Mouse (Mus musculus): ENCODE results near the gene Cnga3.

The Cnga3 gene

GRCm38 (mm10) chr1:37214144-37214543, at the start of gene Cnga3:
Gene Cnga3, plus strand, starts transcription at chr1:37214434.
- no peak for DNase-seq (ENCODE audit: low spot score in 2 of 2)

- DNase-seq (ENCODE audit: low spot score in 2 of 2), result no peak
These were observed 48.2 kb upstream of the Cnga3 start for GRCm38 (mm10) chr1:37166066-37166465.

- no peak for DNase-seq (ENCODE audit: low spot score in 2 of 2)
These were observed 46.3 kb upstream of the Cnga3 start for GRCm38 (mm10) chr1:37167918-37168317.

GRCm38 (mm10) chr1:37177874-37178273, 36.4 kb upstream of the Cnga3 start:
- no peak for DNase-seq (ENCODE audit: low spot score in 2 of 2)

GRCm38 (mm10) chr1:37179852-37180251, 34.4 kb upstream of the Cnga3 start:
- DNase-seq (ENCODE audit: low spot score in 2 of 2), result no peak

- DNase-seq (ENCODE audit: low spot score in 2 of 2), result no peak
These were observed 27.2 kb upstream of the Cnga3 start for GRCm38 (mm10) chr1:37187050-37187449.

- DNase-seq (ENCODE audit: low spot score in 2 of 2), result no peak
These were observed 19.6 kb upstream of the Cnga3 start for GRCm38 (mm10) chr1:37194607-37195006.

- no peak for DNase-seq (ENCODE audit: low spot score in 2 of 2)
These were observed 12.8 kb upstream of the Cnga3 start for GRCm38 (mm10) chr1:37201406-37201805.

- DNase-seq (ENCODE audit: low spot score in 2 of 2), result no peak
These were observed 6.5 kb upstream of the Cnga3 start for GRCm38 (mm10) chr1:37207743-37208142.

GRCm38 (mm10) chr1:37212375-37212774, 1.9 kb upstream of the Cnga3 start:
- no peak for DNase-seq (ENCODE audit: low spot score in 2 of 2)

GRCm38 (mm10) chr1:37218386-37218785, 4.2 kb downstream of the Cnga3 start:
- DNase-seq (ENCODE audit: low spot score in 2 of 2), result peak; percentile 14 to 48

GRCm38 (mm10) chr1:37219593-37219992, 5.4 kb downstream of the Cnga3 start:
- no peak for DNase-seq (ENCODE audit: low spot score in 2 of 2)

- no peak for DNase-seq (ENCODE audit: low spot score in 2 of 2)
These were observed 6.1 kb downstream of the Cnga3 start for GRCm38 (mm10) chr1:37220134-37220907.

- no peak for DNase-seq (ENCODE audit: low spot score in 2 of 2)
These were observed 7.8 kb downstream of the Cnga3 start for GRCm38 (mm10) chr1:37222002-37222401.

GRCm38 (mm10) chr1:37230404-37230803, 16.2 kb downstream of the Cnga3 start:
- no peak for DNase-seq (ENCODE audit: low spot score in 2 of 2)

GRCm38 (mm10) chr1:37231295-37231701, 17.1 kb downstream of the Cnga3 start:
- peak in 1 of 2 experiments; percentile 26 for DNase-seq (ENCODE audit: low spot score in 2 of 2)

GRCm38 (mm10) chr1:37239045-37239635, 24.9 kb downstream of the Cnga3 start:
- no peak for DNase-seq (ENCODE audit: low spot score in 2 of 2)

- DNase-seq (ENCODE audit: low spot score in 2 of 2), result no peak
These were observed 28.0 kb downstream of the Cnga3 start for GRCm38 (mm10) chr1:37242253-37242652.

- DNase-seq (ENCODE audit: low spot score in 2 of 2), result no peak
These were observed 32.2 kb downstream of the Cnga3 start for GRCm38 (mm10) chr1:37246476-37246875.

- DNase-seq (ENCODE audit: low spot score in 2 of 2), result peak in 1 of 2 experiments; percentile 2
These were observed 34.2 kb downstream of the Cnga3 start for GRCm38 (mm10) chr1:37248406-37248805.

- peak; percentile 67 to 79 for DNase-seq (ENCODE audit: low spot score in 2 of 2)
These were observed 36.5 kb downstream of the Cnga3 start for GRCm38 (mm10) chr1:37250643-37251310.

- no peak for DNase-seq (ENCODE audit: low spot score in 2 of 2)
These were observed 44.2 kb downstream of the Cnga3 start for GRCm38 (mm10) chr1:37258443-37258842.

- DNase-seq (ENCODE audit: low spot score in 2 of 2), result peak; percentile 40 to 47
These were observed 58.2 kb downstream of the Cnga3 start for GRCm38 (mm10) chr1:37272464-37272863.
